Mouse (Mus musculus) limb, embryonic 14.5 days (tissue): ENCODE data around the gene Nxpe4. TPM values are rescaled to one million over a fixed set of nuclear protein-coding genes. Genes with fewer than 3 reads are reported as not detected.

Experiments used
- ATAC-seq: fragments of 200-750 bp; cut with Nextera tagmentation; 2 replicates; pipeline ENCODE4 v1.8.0; 2017; ENCODE audit warnings: low read depth, moderate number of reproducible peaks, moderate TSS enrichment; ENCODE audit not compliant: low FRiP score
- DNase-seq: peaks from one replicate; pipeline ENCODE4 v3.0.0-alpha.2; 2015; ENCODE audit warnings: low spot score
- H3K27ac ChIP-seq: fragments of 300-500 bp; sonication (generic); replicated peaks from 2 replicates; pipeline ENCODE4 v1.5.1; 2014; ENCODE audit warnings: low read depth, mild to moderate bottlenecking, low read length, moderate library complexity, mixed read lengths
- H3K27me3 ChIP-seq: fragments of 300-500 bp; sonication (generic); 2 replicates; pipeline ENCODE4 v1.6.1; 2014; ENCODE audit warnings: low read length, mixed read lengths; ENCODE audit not compliant: control insufficient read depth, insufficient read depth
- H3K36me3 ChIP-seq: fragments of 300-500 bp; sonication (generic); 2 replicates; pipeline ENCODE4 v1.6.1; 2014; ENCODE audit warnings: mild to moderate bottlenecking, low read length, moderate library complexity, mixed read lengths; ENCODE audit not compliant: control insufficient read depth, insufficient read depth
- H3K4me1 ChIP-seq: fragments of 300-500 bp; sonication (generic); 2 replicates; pipeline ENCODE4 v1.6.1; 2014; ENCODE audit warnings: antibody characterized with exemption, low read length, mixed read lengths; ENCODE audit not compliant: control insufficient read depth, insufficient read depth
- H3K4me2 ChIP-seq: fragments of 300-500 bp; sonication (generic); replicated peaks from 2 replicates; pipeline ENCODE4 v1.6.1; 2014; ENCODE audit warnings: low read depth, mild to moderate bottlenecking, low read length, moderate library complexity; ENCODE audit not compliant: severe bottlenecking
- H3K4me3 ChIP-seq: fragments of 300-500 bp; sonication (generic); replicated peaks from 2 replicates; pipeline ENCODE4 v1.5.1; 2014; ENCODE audit warnings: low read length
- H3K9ac ChIP-seq: fragments of 300-500 bp; sonication (generic); 2 replicates; pipeline ENCODE4 v1.6.1; 2014; ENCODE audit warnings: mild to moderate bottlenecking, low read depth, low read length, moderate library complexity; ENCODE audit not compliant: severe bottlenecking
- H3K9me3 ChIP-seq: fragments of 300-500 bp; sonication (generic); 2 replicates; pipeline ENCODE4 v1.6.1; 2016; ENCODE audit warnings: low read length; ENCODE audit not compliant: control insufficient read depth
- POLR2A ChIP-seq: fragments of 200-500 bp; IDR thresholded peaks from 2 replicates; pipeline ENCODE4 v1.8.0; 2012; ENCODE audit warnings: inconsistent platforms, mild to moderate bottlenecking, moderate library complexity, borderline replicate concordance; ENCODE audit not compliant: insufficient read depth, insufficient read length; ENCODE audit errors: extremely low read depth
- WGBS: fragments of 180-500 bp; shearing (Covaris S2); extraction: QIAGEN DNeasy Blood & Tissue Kit; methylation state at CpG from one replicate; pipeline ENCODE4 v1.1.7; 2014; 5-methylcytosine and 5-hydroxymethylcytosine counted together
- polyA plus RNA-seq, 2 experiments: library from polyadenylated mRNA; depleted of rRNA in 1 of 2; stranded (reverse) in 1 of 2; unstranded in 1 of 2; fragments of >200 nt; fragmentation: Nextera tagmentation in 1 of 2; extraction: Ambion mirVana in 1 of 2; gene quantifications; 2 replicates each; pipeline versions ENCODE4 v1.2.1 to v1.2.3; 2012 to 2014

The Nxpe4 gene
- polyA plus RNA-seq, 2 experiments: 6.3 to 8.2 TPM

DNA sequence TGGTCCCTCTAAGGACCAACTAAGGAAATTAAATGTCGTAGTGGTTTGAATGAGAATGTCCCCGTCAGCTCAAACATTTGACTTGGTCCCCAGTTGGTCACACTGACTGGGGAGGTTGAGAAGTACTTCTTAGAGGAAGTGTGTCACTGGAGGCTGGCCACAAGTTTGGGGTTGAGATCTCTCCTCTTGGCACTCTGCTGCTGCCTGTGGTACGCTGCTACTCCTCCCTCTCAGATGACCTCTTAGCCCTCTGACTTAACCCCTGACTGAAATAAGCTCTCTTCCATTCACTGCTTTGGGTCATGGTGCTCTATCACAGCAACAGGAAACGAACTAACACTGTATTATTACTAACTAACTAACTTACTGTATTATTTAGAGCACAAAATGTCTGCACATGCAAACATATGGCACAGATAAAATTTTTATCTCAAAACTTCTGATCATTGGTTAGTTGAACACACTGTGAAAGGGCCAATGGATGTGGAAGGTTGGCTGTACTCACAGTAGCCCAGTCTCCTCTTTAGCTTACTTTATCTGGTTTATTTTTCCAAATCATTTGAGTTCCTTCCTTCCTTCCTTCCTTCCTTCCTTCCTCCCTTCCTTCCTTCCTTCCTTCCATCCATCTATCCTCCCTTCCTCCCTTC lies 211.5 kb downstream of the Nxpe4 start:
- DNase-seq (no peak), ATAC-seq (no peak)
- H3K36me3 ChIP-seq: no peaks in the 10 kb centered on the region
- no peak overlapping the region for H3K27ac ChIP-seq
- H3K27me3 ChIP-seq: no peaks in the 10 kb centered on the region
- no peak overlapping the region for H3K4me3 ChIP-seq
- H3K4me1 ChIP-seq: no peaks in the 10 kb centered on the region
- no peak overlapping the region for H3K9ac ChIP-seq
- H3K4me2 ChIP-seq: no peak overlapping the region
- no peak for TF ChIP-seq POLR2A
- H3K9me3 ChIP-seq: no peaks in the 10 kb centered on the region
- WGBS: 58% methylated on average over 4 of the region's 4 CpGs

DNA sequence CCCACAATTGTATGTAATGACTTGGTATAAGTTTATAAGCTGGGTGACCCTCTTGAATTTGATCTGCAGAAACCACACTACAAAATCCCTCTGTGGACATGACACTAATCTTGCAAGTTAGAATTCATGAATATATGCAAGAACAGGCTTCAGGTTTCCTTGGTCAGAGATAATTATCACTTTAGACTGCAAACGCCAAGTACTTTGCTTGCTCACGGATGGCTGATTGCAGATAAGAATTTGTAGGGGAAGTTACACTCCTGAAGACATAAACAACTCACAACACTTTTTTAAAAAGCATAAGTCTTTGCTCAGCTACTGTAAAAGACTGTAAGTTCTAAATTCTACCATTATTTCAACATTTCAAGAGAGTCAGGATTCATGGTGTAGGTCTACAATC lies 212.5 kb downstream of the Nxpe4 start:
- Histone ChIP-seq H3K4me3 (no peak overlapping the region), H3K27ac (no peak overlapping the region), H3K9ac (no peak overlapping the region), H3K27me3 (no peaks in the 10 kb centered on the region), H3K4me2 (no peak overlapping the region), H3K36me3 (no peaks in the 10 kb centered on the region), H3K4me1 (no peaks in the 10 kb centered on the region), H3K9me3 (no peaks in the 10 kb centered on the region)
- TF ChIP-seq POLR2A: no peak
- DNase-seq (no peak), ATAC-seq (no peak)
- WGBS: 55% methylated on average over 2 of the region's 2 CpGs

DNA sequence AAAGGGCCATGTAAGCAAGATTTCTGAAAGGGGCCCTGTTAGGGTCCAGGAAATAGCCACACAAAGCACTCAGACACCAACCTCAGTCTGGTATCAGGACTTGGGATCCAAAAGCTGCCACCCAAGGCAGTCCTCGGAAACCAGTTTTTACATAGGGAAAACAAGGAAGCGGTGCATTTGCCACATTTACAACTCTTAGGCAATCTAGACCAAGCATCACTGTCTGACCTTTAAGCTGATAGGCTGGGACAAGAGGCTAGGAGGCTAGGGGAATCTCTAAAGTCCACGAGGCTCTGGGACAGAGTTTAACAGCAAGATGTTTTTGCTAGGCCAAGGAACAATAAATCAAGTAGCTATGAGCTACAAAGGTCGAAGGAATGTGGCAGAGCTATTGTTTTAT lies 226.6 kb downstream of the Nxpe4 start:
- Histone ChIP-seq H3K27ac (no peak overlapping the region), H3K27me3 (no peaks in the 10 kb centered on the region), H3K36me3 (no peaks in the 10 kb centered on the region), H3K4me3 (no peak overlapping the region), H3K4me1 (no peaks in the 10 kb centered on the region), H3K9ac (no peak overlapping the region), H3K9me3 (no peaks in the 10 kb centered on the region), H3K4me2 (no peak overlapping the region)
- DNase-seq: no peak
- TF ChIP-seq POLR2A: no peak
- ATAC-seq: no peak
- 56% methylated on average over 4 of the region's 4 CpGs for WGBS

DNA sequence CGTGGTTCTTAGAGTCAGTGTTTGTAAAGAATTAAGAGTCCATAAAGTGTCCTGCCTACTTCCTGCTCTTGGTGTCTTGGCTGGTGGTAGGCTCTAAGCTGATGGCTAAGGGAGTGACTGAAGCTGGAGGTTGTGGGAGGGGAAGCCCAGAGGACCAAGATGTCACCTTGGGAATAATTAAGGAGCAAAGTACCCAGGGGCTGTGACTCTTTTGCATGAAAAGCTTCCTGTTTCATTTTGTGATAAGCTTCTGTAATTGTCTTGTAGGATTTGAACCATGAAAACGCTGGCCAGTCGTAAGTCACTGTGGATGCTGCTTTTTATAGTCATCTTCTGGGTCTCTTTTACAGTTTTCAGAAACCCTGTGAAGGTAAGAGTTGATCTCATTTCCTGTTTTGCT lies 228.2 kb downstream of the Nxpe4 start:
- ATAC-seq (no peak), DNase-seq (no peak)
- no peak overlapping the region for H3K4me2 ChIP-seq
- no peaks in the 10 kb centered on the region for H3K4me1 ChIP-seq
- no peaks in the 10 kb centered on the region for H3K36me3 ChIP-seq
- no peak for TF ChIP-seq POLR2A
- 34% methylated on average over 3 of the region's 3 CpGs for WGBS
- no peaks in the 10 kb centered on the region for H3K9me3 ChIP-seq
- H3K4me3 ChIP-seq: no peak overlapping the region
- H3K27ac ChIP-seq: no peak overlapping the region
- no peak overlapping the region for H3K9ac ChIP-seq
- H3K27me3 ChIP-seq: no peaks in the 10 kb centered on the region

GRCm38 (mm10) chr9:48403590-48404209 lies 241.9 kb downstream of the Nxpe4 start:
- no peak overlapping the region for H3K4me3 ChIP-seq
- no peak for ATAC-seq
- H3K4me1 ChIP-seq: no peaks in the 10 kb centered on the region
- no peak overlapping the region for H3K4me2 ChIP-seq
- no peak overlapping the region for H3K9ac ChIP-seq
- H3K27ac ChIP-seq: no peak overlapping the region
- 92% methylated on average over 10 of the region's 10 CpGs for WGBS
- TF ChIP-seq POLR2A: no peak
- no peaks in the 10 kb centered on the region for H3K27me3 ChIP-seq
- H3K9me3 ChIP-seq: no peaks in the 10 kb centered on the region
- DNase-seq: no peak
- no peaks in the 10 kb centered on the region for H3K36me3 ChIP-seq

- TF ChIP-seq POLR2A: no peak
- WGBS: 72% methylated on average over 3 of the region's 3 CpGs
- no peak overlapping the region for H3K27ac ChIP-seq
- H3K27me3 ChIP-seq: no peaks in the 10 kb centered on the region
- no peaks in the 10 kb centered on the region for H3K36me3 ChIP-seq
- no peak overlapping the region for H3K4me3 ChIP-seq
- no peaks in the 10 kb centered on the region for H3K4me1 ChIP-seq
- H3K9ac ChIP-seq: no peak overlapping the region
- H3K9me3 ChIP-seq: no peaks in the 10 kb centered on the region
- ATAC-seq (no peak), DNase-seq (no peak)
- no peak overlapping the region for H3K4me2 ChIP-seq
Observed at GRCm38 (mm10) chr9:48404687-48405086, 242.9 kb downstream of the Nxpe4 start.
